Mouse (Mus musculus) heart, postnatal 0 days (tissue): ENCODE results near the gene Znrf1.

Experiments used
- CTCF ChIP-seq: IDR thresholded peaks from 2 replicates; pipeline ENCODE4 v1.5.1; 2016; ENCODE audit warnings: antibody characterized with exemption, control low read depth, low read depth
- EP300 ChIP-seq: IDR thresholded peaks from 2 replicates; pipeline ENCODE4 v1.6.1; 2016; ENCODE audit warnings: antibody characterized with exemption, low read depth

DNA sequence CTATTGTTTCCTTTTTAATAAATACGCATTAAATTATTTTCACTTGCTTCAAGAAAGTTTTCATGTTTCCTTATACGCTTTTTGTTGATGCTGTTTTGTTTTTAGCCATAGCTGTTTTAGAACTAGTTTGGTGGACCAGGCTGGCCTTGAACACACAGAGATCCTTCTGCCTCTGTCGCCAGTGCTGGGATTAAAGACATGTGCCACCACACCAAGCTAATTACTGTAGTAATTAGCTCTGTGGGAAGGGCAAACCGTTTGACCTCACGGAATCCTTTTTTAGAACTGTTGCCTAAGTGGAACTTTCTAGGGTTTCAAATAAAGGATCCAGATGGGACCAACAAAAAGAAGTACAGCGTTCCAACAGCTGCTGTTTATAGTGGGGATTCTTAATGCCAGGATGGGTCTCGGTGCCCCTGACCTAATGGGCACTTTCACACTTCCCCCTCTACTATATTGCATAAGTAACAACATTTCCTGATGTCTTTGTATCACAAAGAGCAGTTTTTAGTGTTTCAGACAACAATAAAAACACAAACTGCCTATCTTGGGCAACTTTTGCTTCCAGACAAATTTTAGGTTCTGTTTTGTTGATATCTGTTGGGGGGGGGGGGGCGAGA is 15.7 kb downstream of the Znrf1 start:
- TF ChIP-seq CTCF (no peak), EP300 (no peak)
